Mouse (Mus musculus) midbrain, embryonic 15.5 days (tissue): ENCODE measurements around the gene Gnptg. TPM values are rescaled to one million over a fixed set of nuclear protein-coding genes. Genes with fewer than 3 reads are reported as not detected.
A peak's percentile ranks its signal among the peaks of the same experiment; 100 is the strongest.

Source experiments
- ATAC-seq: fragments of 200-750 bp; cut with Nextera tagmentation; replicated peaks from 2 replicates; pipeline ENCODE4 v1.8.0; 2017; ENCODE audit warnings: moderate TSS enrichment
- H3K27ac ChIP-seq: fragments of 300-500 bp; sonication (generic); 2 replicates; pipeline ENCODE4 v1.5.1; 2015; ENCODE audit warnings: mild to moderate bottlenecking, inconsistent platforms
- H3K27me3 ChIP-seq: fragments of 300-500 bp; sonication (generic); replicated peaks from 2 replicates; pipeline ENCODE4 v1.6.1; 2015; ENCODE audit warnings: inconsistent platforms
- H3K36me3 ChIP-seq: fragments of 300-500 bp; sonication (generic); replicated peaks from 2 replicates; pipeline ENCODE4 v1.6.1; 2015; ENCODE audit warnings: inconsistent platforms
- H3K4me1 ChIP-seq: fragments of 300-500 bp; sonication (generic); 2 replicates; pipeline ENCODE4 v1.6.1; 2015; ENCODE audit warnings: inconsistent platforms
- H3K4me2 ChIP-seq: fragments of 300-500 bp; sonication (generic); 2 replicates; pipeline ENCODE4 v1.6.1; 2015; ENCODE audit warnings: inconsistent platforms, mild to moderate bottlenecking, moderate library complexity
- H3K4me3 ChIP-seq: fragments of 300-500 bp; sonication (generic); 2 replicates; pipeline ENCODE4 v1.5.1; 2015; ENCODE audit warnings: mild to moderate bottlenecking, inconsistent platforms
- H3K9ac ChIP-seq: fragments of 300-500 bp; sonication (generic); 2 replicates; pipeline ENCODE4 v1.6.1; 2015; ENCODE audit warnings: mild to moderate bottlenecking, inconsistent platforms
- H3K9me3 ChIP-seq: fragments of 300-500 bp; sonication (generic); 2 replicates; pipeline ENCODE4 v1.6.1; 2016; ENCODE audit warnings: inconsistent platforms
- WGBS: fragments of 180-500 bp; shearing (Covaris S2); methylation state at CpG from one replicate; pipeline ENCODE4 v1.1.7; 2015; ENCODE audit warnings: mixed read lengths; 5-methylcytosine and 5-hydroxymethylcytosine counted together
- polyA plus RNA-seq: library from polyadenylated mRNA; unstranded; fragments of >200 nt; fragmentation: Nextera tagmentation; extraction: Ambion mirVana; gene quantifications from 2 replicates; pipeline ENCODE4 v1.2.1, GENCODE M21; 2015

Gnptg gene
- 96.0 and 108 TPM in 2 replicates for polyA plus RNA-seq

- under 1% methylated on average over 80 of the region's 80 CpGs for WGBS
- Histone ChIP-seq H3K4me1 (peaks cover 20% of the 10 kb centered on the region), H3K36me3 (peaks cover 25% of the 10 kb centered on the region; the same call in 1 of the 2 replicates), H3K9ac (peak within 1 kb of the TSS; percentile 96), H3K4me3 (peak within 1 kb of the TSS; percentile 97), H3K9me3 (no peaks in the 10 kb centered on the region), H3K27me3 (no peaks in the 10 kb centered on the region), H3K4me2 (peak within 1 kb of the TSS; percentile 86), H3K27ac (peak within 1 kb of the TSS; percentile 76)
- ATAC-seq: peak; percentile 85
Measured at GRCm38 (mm10) chr17:25239695-25240636, at the start of gene Gnptg, which contains the start of gene Tsr3. TSS of gene Gnptg (minus strand) at chr17:25240124. TSS of gene Tsr3 (plus strand) at chr17:25240170.

- Histone ChIP-seq H3K27me3 (no peaks in the 10 kb centered on the region), H3K27ac (no peak overlapping the region), H3K9ac (no peak overlapping the region), H3K4me2 (no peak overlapping the region), H3K4me1 (no peaks in the 10 kb centered on the region), H3K4me3 (no peak overlapping the region), H3K36me3 (no peaks in the 10 kb centered on the region), H3K9me3 (no peaks in the 10 kb centered on the region)
- no peak for ATAC-seq
- WGBS: 21% methylated on average over 4 of the region's 4 CpGs
Measured at GRCm38 (mm10) chr17:25288842-25289241, 48.9 kb upstream of the Gnptg start.

DNA sequence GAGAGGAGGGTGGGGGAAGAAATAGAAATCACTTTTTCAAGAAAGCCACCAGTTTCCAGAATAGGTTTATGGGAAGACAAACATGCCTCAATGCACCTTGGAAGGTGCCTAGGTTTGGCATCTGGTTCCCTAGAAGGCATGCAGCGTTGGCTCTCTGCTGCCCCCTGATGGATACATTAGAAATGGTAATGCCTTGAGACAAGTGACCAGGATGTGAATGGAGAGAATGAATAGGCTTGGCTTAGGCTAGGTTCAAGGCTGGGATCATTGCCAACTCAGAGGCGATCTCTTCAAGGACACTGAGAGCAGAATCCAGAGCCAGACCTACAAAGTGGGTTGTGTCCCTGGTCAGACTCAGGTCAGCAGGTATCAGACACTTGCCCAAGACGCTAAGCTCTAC is 45.1 kb upstream of the Gnptg start:
- H3K27me3 ChIP-seq: no peaks in the 10 kb centered on the region
- H3K4me1 ChIP-seq: no peaks in the 10 kb centered on the region
- no peak overlapping the region for H3K4me3 ChIP-seq
- no peaks in the 10 kb centered on the region for H3K9me3 ChIP-seq
- WGBS: 16% methylated on average over 3 of the region's 3 CpGs
- ATAC-seq: no peak
- no peak overlapping the region for H3K9ac ChIP-seq
- H3K27ac ChIP-seq: no peak overlapping the region
- H3K4me2 ChIP-seq: no peak overlapping the region
- no peaks in the 10 kb centered on the region for H3K36me3 ChIP-seq

DNA sequence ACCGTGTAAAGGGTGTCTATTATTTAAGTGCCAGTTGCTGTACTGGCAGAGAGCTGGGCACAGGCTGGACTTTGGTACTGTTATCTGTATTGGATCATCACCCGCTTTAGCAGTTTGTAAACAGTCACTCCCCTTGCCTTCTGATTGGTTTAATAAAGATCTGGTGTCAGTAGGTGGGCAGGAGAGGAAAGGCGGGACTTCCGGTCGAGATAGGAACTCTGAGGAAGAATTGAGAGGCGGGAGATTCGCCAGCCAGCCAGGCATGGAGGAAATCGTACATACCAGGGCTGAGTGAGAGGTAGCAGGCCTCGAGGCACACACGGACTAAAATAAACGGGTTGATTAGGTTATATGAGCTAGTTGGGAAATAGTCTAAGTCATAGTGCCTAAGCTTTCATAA is 42.2 kb upstream of the Gnptg start:
- no peak for ATAC-seq
- Histone ChIP-seq H3K4me1 (no peaks in the 10 kb centered on the region), H3K4me3 (no peak overlapping the region), H3K36me3 (no peaks in the 10 kb centered on the region), H3K27me3 (no peaks in the 10 kb centered on the region), H3K27ac (no peak overlapping the region), H3K9ac (no peak overlapping the region), H3K9me3 (no peaks in the 10 kb centered on the region), H3K4me2 (no peak overlapping the region)
- 55% methylated on average over 11 of the region's 11 CpGs for WGBS

DNA sequence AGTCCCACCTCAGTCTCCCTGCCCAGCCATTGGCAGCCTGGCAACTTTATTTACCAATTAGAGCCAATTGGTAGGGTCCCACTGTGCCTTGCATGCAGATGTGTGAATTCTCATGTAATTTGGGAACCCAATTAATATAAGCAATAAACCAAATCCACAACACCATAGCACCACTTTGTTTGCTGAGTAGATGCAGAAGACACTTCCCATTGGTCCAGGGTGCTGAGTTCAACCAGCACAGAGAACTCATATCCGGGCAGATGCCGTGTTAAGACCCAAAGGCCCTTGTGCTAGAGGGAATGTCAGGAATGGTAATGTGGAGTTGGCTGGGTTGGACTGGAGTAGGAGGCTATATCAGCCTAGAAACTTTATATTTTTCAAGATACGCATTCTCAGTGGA is 35.9 kb upstream of the Gnptg start:
- H3K4me2 ChIP-seq: no peak overlapping the region
- no peak overlapping the region for H3K9ac ChIP-seq
- no peak overlapping the region for H3K27ac ChIP-seq
- no peaks in the 10 kb centered on the region for H3K27me3 ChIP-seq
- 94% methylated on average over 3 of the region's 3 CpGs for WGBS
- H3K9me3 ChIP-seq: no peaks in the 10 kb centered on the region
- H3K36me3 ChIP-seq: no peaks in the 10 kb centered on the region
- H3K4me1 ChIP-seq: peaks cover 21% of the 10 kb centered on the region
- no peak overlapping the region for H3K4me3 ChIP-seq
- ATAC-seq: no peak

GRCm38 (mm10) chr17:25274571-25275346 is 34.8 kb upstream of the Gnptg start, which contains the start of gene Ube2i:
TSS of gene Ube2i (minus strand) at chr17:25274622.
- Histone ChIP-seq H3K36me3 (no peaks in the 10 kb centered on the region), H3K27me3 (no peaks in the 10 kb centered on the region), H3K27ac (peak within 1 kb of the TSS; percentile 98), H3K4me3 (peak within 1 kb of the TSS; percentile 97), H3K9ac (peak within 1 kb of the TSS; percentile 97), H3K9me3 (no peaks in the 10 kb centered on the region), H3K4me2 (peak within 1 kb of the TSS; percentile 79), H3K4me1 (peaks cover 32% of the 10 kb centered on the region)
- ATAC-seq: no peak
- 78% methylated on average over 9 of the region's 9 CpGs for whole genome bisulfite sequencing

GRCm38 (mm10) chr17:25273706-25274501 is 34.0 kb upstream of the Gnptg start:
- Histone ChIP-seq H3K4me3 (peak overlapping the region; percentile 97), H3K36me3 (peaks cover 1% of the 10 kb centered on the region; the same call in 1 of the 2 replicates), H3K9me3 (no peaks in the 10 kb centered on the region), H3K27me3 (no peaks in the 10 kb centered on the region), H3K4me1 (peaks cover 37% of the 10 kb centered on the region), H3K9ac (peak overlapping the region; percentile 97), H3K27ac (peak overlapping the region; percentile 98), H3K4me2 (peak overlapping the region; percentile 79)
- under 1% methylated on average over 45 of the region's 45 CpGs for WGBS
- peak; percentile 88 for ATAC-seq

DNA sequence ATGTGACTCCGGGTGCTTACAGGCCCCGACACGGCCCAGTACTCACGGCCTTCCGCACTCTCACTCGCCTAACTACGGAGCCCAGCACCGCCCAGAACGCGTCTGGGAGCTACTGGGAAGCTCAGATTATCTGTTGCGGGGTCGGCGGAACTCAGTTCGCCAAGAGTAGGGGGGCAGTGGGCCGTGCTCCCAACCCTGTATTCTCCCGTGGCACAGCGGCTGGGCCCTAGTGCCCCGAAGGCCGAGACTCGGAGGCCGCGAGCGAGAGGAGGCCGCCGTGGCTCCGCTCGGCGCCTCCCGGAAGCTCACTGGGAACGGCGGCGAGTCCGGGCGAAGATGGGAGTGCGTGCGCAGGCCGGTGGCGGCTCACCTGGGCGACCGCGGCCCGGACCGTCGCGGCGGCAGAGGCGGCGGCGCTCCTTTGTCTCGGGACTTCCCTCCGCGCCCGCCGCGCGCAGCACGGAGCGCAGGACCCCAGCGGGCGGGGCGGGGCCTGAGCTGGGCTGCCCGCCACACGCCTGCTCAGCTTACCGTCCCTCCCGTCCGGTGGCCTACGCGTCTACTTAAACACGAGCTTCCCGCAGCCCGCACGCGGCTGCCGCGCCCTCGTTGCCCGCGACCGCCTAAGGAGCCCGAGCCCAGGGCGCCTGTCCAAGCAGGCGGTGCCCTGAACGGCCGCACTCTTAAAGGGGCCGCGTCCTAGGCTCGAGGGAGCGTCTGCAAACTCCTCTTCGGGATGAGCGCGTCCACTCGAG is 33.2 kb upstream of the Gnptg start:
- Histone ChIP-seq H3K36me3 (peaks cover 9% of the 10 kb centered on the region; the same call in 1 of the 2 replicates), H3K9ac (peak overlapping the region; percentile 97), H3K4me3 (peak overlapping the region; percentile 97), H3K4me1 (peaks cover 37% of the 10 kb centered on the region), H3K4me2 (peak overlapping the region; percentile 79), H3K9me3 (no peaks in the 10 kb centered on the region), H3K27me3 (no peaks in the 10 kb centered on the region), H3K27ac (peak overlapping the region; percentile 98)
- WGBS: under 1% methylated on average over 86 of the region's 92 CpGs
- ATAC-seq: peak; percentile 92

GRCm38 (mm10) chr17:25272326-25272725 is 32.4 kb upstream of the Gnptg start:
- no peak for ATAC-seq
- H3K27ac ChIP-seq: peak overlapping the region; percentile 98; the same call in 1 of the 2 replicates
- under 1% methylated on average over 10 of the region's 10 CpGs for WGBS

DNA sequence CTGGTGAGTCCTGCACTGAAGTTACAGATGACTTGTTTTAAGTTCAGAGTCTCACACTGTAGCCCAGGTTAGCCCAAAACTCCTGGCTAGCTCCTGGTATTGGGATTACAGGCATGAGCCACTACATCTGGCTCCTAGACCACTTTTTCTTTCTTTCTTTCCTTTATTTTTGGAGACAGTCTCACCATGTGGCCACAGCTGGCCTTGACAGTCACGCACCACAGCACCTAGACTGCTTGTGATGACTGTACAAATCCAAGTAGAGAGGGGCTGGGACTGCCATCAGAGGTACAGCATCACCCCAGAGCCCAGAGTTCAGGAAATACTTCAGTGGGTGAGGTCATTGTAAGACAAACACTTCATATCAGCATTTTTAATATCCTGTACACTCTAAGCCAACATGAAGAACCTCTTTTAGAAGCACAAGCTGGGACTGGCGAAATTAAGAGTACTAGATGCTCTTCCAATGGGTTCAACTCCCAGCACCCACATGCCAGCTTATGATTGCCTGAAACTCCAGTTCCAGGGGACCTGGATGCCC is 30.9 kb upstream of the Gnptg start:
- no peak overlapping the region for H3K27ac ChIP-seq
- H3K4me1 ChIP-seq: peaks cover 37% of the 10 kb centered on the region
- no peaks in the 10 kb centered on the region for H3K9me3 ChIP-seq
- peaks cover 31% of the 10 kb centered on the region for H3K36me3 ChIP-seq
- no peak for ATAC-seq
- WGBS: 89% methylated on average over 2 of the region's 2 CpGs
- no peak overlapping the region for H3K9ac ChIP-seq
- H3K4me3 ChIP-seq: no peak overlapping the region
- H3K4me2 ChIP-seq: peak overlapping the region; percentile 79; the same call in 1 of the 2 replicates
- no peaks in the 10 kb centered on the region for H3K27me3 ChIP-seq

More at GRCm38 (mm10) chr17:25272326-25272725, 32.4 kb upstream of the Gnptg start:
- Histone ChIP-seq H3K9ac (peak overlapping the region; percentile 97), H3K4me3 (peak overlapping the region; percentile 97), H3K36me3 (peaks cover 17% of the 10 kb centered on the region), H3K4me2 (peak overlapping the region; percentile 79), H3K27me3 (no peaks in the 10 kb centered on the region), H3K4me1 (peaks cover 37% of the 10 kb centered on the region), H3K9me3 (no peaks in the 10 kb centered on the region)

GRCm38 (mm10) chr17:25264453-25264852 is 24.5 kb upstream of the Gnptg start:
- H3K27me3 ChIP-seq: no peaks in the 10 kb centered on the region
- no peak overlapping the region for H3K4me2 ChIP-seq
- H3K9ac ChIP-seq: no peak overlapping the region
- no peak for ATAC-seq
- H3K27ac ChIP-seq: no peak overlapping the region
- H3K9me3 ChIP-seq: no peaks in the 10 kb centered on the region
- H3K4me1 ChIP-seq: peaks cover 1% of the 10 kb centered on the region
- peaks cover 69% of the 10 kb centered on the region for H3K36me3 ChIP-seq
- H3K4me3 ChIP-seq: no peak overlapping the region
- 68% methylated on average over 3 of the region's 3 CpGs for WGBS
